Mouse (Mus musculus) intestine, embryonic 16.5 days (tissue): ENCODE results near the gene Romo1. TPM values are rescaled to one million over a fixed set of nuclear protein-coding genes. Genes with fewer than 3 reads are reported as not detected.
A peak's percentile ranks its signal among the peaks of the same experiment; 100 is the strongest.
"Not testable (repeated sequence)": the region's sequence is repeated elsewhere in the genome, so short reads cannot be mapped to it uniquely, and the experiment has no call there.

Source experiments
- ATAC-seq: fragments of 200-750 bp; cut with Nextera tagmentation; 2 replicates; pipeline ENCODE4 v1.8.0; 2017; ENCODE audit warnings: moderate TSS enrichment, moderate library complexity
- H3K27ac ChIP-seq: fragments of 300-500 bp; sonication (generic); 2 replicates; pipeline ENCODE4 v1.5.1; 2014; ENCODE audit warnings: mild to moderate bottlenecking, low read length
- H3K27me3 ChIP-seq: fragments of 300-500 bp; sonication (generic); replicated peaks from 2 replicates; pipeline ENCODE4 v1.6.1; 2014; ENCODE audit warnings: low read length, control low read depth, mixed read lengths; ENCODE audit not compliant: control insufficient read depth, insufficient read depth
- H3K36me3 ChIP-seq: fragments of 300-500 bp; sonication (generic); 2 replicates; pipeline ENCODE4 v1.6.1; 2014; ENCODE audit warnings: low read length, control low read depth; ENCODE audit not compliant: control insufficient read depth, insufficient read depth
- H3K4me1 ChIP-seq: fragments of 300-500 bp; sonication (generic); 2 replicates; pipeline ENCODE4 v1.6.1; 2014; ENCODE audit warnings: low read length, control low read depth, mixed read lengths; ENCODE audit not compliant: control insufficient read depth, insufficient read depth
- H3K4me2 ChIP-seq: fragments of 300-500 bp; sonication (generic); 2 replicates; pipeline ENCODE4 v1.6.1; 2014; ENCODE audit warnings: low read depth, low read length, control low read depth
- H3K4me3 ChIP-seq: fragments of 300-500 bp; sonication (generic); 2 replicates; pipeline ENCODE4 v1.5.1; 2014; ENCODE audit warnings: mild to moderate bottlenecking, low read length
- H3K9ac ChIP-seq: fragments of 300-500 bp; sonication (generic); 2 replicates; pipeline ENCODE4 v1.6.1; 2014; ENCODE audit warnings: low read depth, low read length
- H3K9me3 ChIP-seq: fragments of 300-500 bp; sonication (generic); 2 replicates; pipeline ENCODE4 v1.6.1; 2016; ENCODE audit warnings: low read length, control low read depth; ENCODE audit not compliant: control insufficient read depth
- WGBS: fragments of 180-500 bp; shearing (Covaris S2); extraction: QIAGEN DNeasy Blood & Tissue Kit; methylation state at CpG from one replicate; pipeline ENCODE4 v1.1.7; 2014; 5-methylcytosine and 5-hydroxymethylcytosine counted together
- polyA plus RNA-seq: library from polyadenylated mRNA; unstranded; fragments of >200 nt; fragmentation: Nextera tagmentation; extraction: Ambion mirVana; gene quantifications from 2 replicates; pipeline ENCODE4 v1.2.1, GENCODE M21; 2015

Gene Romo1
- polyA plus RNA-seq, 1 experiment from 2014 or later: 367 TPM

GRCm38 (mm10) chr2:156177651-156178050 lies 33.8 kb downstream of the Romo1 start:
- H3K27me3 ChIP-seq: no peaks in the 10 kb centered on the region
- H3K4me3 ChIP-seq: peak overlapping the region; percentile 30
- peaks cover 11% of the 10 kb centered on the region for H3K4me1 ChIP-seq
- 62% methylated on average over 7 of the region's 7 CpGs for WGBS
- no peaks in the 10 kb centered on the region for H3K9me3 ChIP-seq
- H3K4me2 ChIP-seq: peak overlapping the region; percentile 55
- no peak for ATAC-seq
- H3K9ac ChIP-seq: no peak overlapping the region
- H3K36me3 ChIP-seq: peaks cover 4% of the 10 kb centered on the region; the same call in 1 of the 2 replicates
- H3K27ac ChIP-seq: no peak overlapping the region

GRCm38 (mm10) chr2:156179046-156179795 lies 35.4 kb downstream of the Romo1 start:
- Histone ChIP-seq H3K27me3 (no peaks in the 10 kb centered on the region), H3K4me3 (peak overlapping the region; percentile 98), H3K9me3 (no peaks in the 10 kb centered on the region), H3K27ac (peak overlapping the region; percentile 96), H3K36me3 (peaks cover 2% of the 10 kb centered on the region; the same call in 1 of the 2 replicates), H3K9ac (peak overlapping the region; percentile 100), H3K4me2 (peak overlapping the region; percentile 57), H3K4me1 (peaks cover 11% of the 10 kb centered on the region)
- WGBS: under 1% methylated on average over 47 of the region's 47 CpGs
- peak; percentile 42 for ATAC-seq

GRCm38 (mm10) chr2:156179796-156180093 lies 35.9 kb downstream of the Romo1 start:
- Histone ChIP-seq H3K4me2 (no peak overlapping the region), H3K4me3 (peak overlapping the region; percentile 98), H3K27me3 (no peaks in the 10 kb centered on the region), H3K27ac (peak overlapping the region; percentile 96), H3K9ac (peak overlapping the region; percentile 100), H3K36me3 (peaks cover 2% of the 10 kb centered on the region; the same call in 1 of the 2 replicates), H3K9me3 (no peaks in the 10 kb centered on the region), H3K4me1 (peaks cover 11% of the 10 kb centered on the region)
- WGBS: under 1% methylated on average over 41 of the region's 41 CpGs
- ATAC-seq: no peak; the same call in 1 of the 2 replicates

GRCm38 (mm10) chr2:156180094-156180821 lies 36.4 kb downstream of the Romo1 start, which contains the start of gene Rbm39:
Rbm39 (minus strand) TSS chr2:156180238.
- under 1% methylated on average over 47 of the region's 47 CpGs for WGBS
- ATAC-seq: peak; percentile 96

GRCm38 (mm10) chr2:156180824-156181590 lies 37.2 kb downstream of the Romo1 start:
- Histone ChIP-seq H3K36me3 (peaks cover 2% of the 10 kb centered on the region; the same call in 1 of the 2 replicates), H3K27me3 (no peaks in the 10 kb centered on the region), H3K9me3 (no peaks in the 10 kb centered on the region), H3K4me2 (peak overlapping the region; percentile 64), H3K4me3 (peak overlapping the region; percentile 68), H3K4me1 (peaks cover 11% of the 10 kb centered on the region), H3K27ac (peak overlapping the region; percentile 93), H3K9ac (peak overlapping the region; percentile 83)
- 10% methylated on average over 8 of the region's 8 CpGs for WGBS
- ATAC-seq: no peak; the same call in 1 of the 2 replicates

More at GRCm38 (mm10) chr2:156180094-156180821, 36.4 kb downstream of the Romo1 start, which contains the start of gene Rbm39:
- Histone ChIP-seq H3K9ac (peak within 1 kb of the TSS; percentile 100), H3K9me3 (no peaks in the 10 kb centered on the region), H3K27ac (peak within 1 kb of the TSS; percentile 96), H3K27me3 (no peaks in the 10 kb centered on the region), H3K4me3 (peak within 1 kb of the TSS; percentile 98), H3K36me3 (peaks cover 2% of the 10 kb centered on the region; the same call in 1 of the 2 replicates), H3K4me1 (peaks cover 11% of the 10 kb centered on the region), H3K4me2 (peak within 1 kb of the TSS; percentile 64)

- Histone ChIP-seq H3K4me3 (no peak overlapping the region), H3K36me3 (peaks cover 2% of the 10 kb centered on the region; the same call in 1 of the 2 replicates), H3K4me2 (no peak overlapping the region), H3K9ac (no peak overlapping the region), H3K27ac (no peak overlapping the region), H3K4me1 (peaks cover 11% of the 10 kb centered on the region), H3K9me3 (no peaks in the 10 kb centered on the region), H3K27me3 (no peaks in the 10 kb centered on the region)
- ATAC-seq: no peak
- 84% methylated on average over 2 of the region's 2 CpGs for WGBS
Measured at GRCm38 (mm10) chr2:156181592-156181991, 37.8 kb downstream of the Romo1 start.

- H3K27ac ChIP-seq, H3K27me3 ChIP-seq, H3K4me2 ChIP-seq, H3K4me1 ChIP-seq, ATAC-seq, H3K9ac ChIP-seq, H3K36me3 ChIP-seq, H3K9me3 ChIP-seq, H3K4me3 ChIP-seq: not testable (repeated sequence)
- 66% methylated on average over 7 of the region's 7 CpGs for WGBS
Measured at GRCm38 (mm10) chr2:156189241-156189640, 45.4 kb downstream of the Romo1 start.

- no peak overlapping the region for H3K4me3 ChIP-seq
- 80% methylated on average over 14 of the region's 14 CpGs for WGBS
- no peaks in the 10 kb centered on the region for H3K9me3 ChIP-seq
- no peaks in the 10 kb centered on the region for H3K4me1 ChIP-seq
- no peaks in the 10 kb centered on the region for H3K36me3 ChIP-seq
- ATAC-seq: no peak
- H3K27ac ChIP-seq: no peak overlapping the region
- no peak overlapping the region for H3K9ac ChIP-seq
- no peak overlapping the region for H3K4me2 ChIP-seq
- no peaks in the 10 kb centered on the region for H3K27me3 ChIP-seq
Measured at GRCm38 (mm10) chr2:156190004-156190896, 46.4 kb downstream of the Romo1 start.
